ENCODE assay signal across 8 mouse cellular contexts in the genomic region with DNA sequence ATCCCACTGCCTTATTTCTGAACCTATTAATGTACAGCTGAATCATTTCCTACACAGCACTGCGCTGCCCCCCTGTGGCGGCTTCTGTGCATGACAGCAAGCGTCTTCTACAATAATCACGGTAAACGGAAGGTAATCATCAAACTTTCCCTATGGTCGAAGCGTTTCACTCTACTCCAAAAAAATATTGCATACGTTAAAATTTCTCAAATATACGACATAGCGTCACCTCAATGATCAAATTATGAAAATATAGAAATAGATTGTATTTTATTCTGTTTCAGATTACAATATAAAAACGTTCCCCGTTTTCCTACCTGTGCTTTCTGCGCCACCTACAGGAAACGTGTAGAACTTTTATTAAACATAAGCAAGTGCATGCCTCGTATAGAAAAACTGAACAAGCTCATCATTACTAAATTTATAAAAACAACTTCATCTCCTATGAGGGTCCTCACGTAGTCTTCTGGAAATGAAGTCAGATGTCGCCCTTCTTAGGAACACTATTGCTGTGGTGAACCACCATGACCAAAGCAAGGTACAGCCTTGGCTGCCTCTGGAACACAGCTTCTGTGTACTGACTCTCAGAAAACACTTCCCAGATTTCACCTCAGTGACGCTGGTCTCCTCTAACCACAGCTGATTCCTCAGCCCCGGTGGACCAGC. TPM values are rescaled to one million over a fixed set of nuclear protein-coding genes. Genes with fewer than 3 reads are reported as not detected.
DNase-seq lines count a peak whose midpoint lies in the region; ATAC-seq lines count a peak whose summit lies in the region.

No protein-coding gene starts in this region.

- no peak overlapping the region for H3K9ac ChIP-seq in hindbrain, embryonic 15.5 days

- peak overlapping the region; percentile 26 for H3K4me3 ChIP-seq in hindbrain, embryonic 15.5 days

- peak; percentile 73 for DNase-seq in R1 (ENCODE audit: low read depth, low spot score)
- DNase-seq in cerebellum, adult 9-11 months, result peak; percentile 39
- peak; percentile 32 to 92 for DNase-seq in frontal cortex, adult 2 months (ENCODE audit: extremely low spot score in 1 of 2, low spot score in 1 of 2)
- peak; percentile 80 to 94 for DNase-seq in layer of hippocampus, postnatal 25 days (ENCODE audit: extremely low spot score in 1 of 2, low spot score in 1 of 2)
- DNase-seq in lung, postnatal 14 days, result peak; percentile 75
- DNase-seq in retina, postnatal 7 days (ENCODE audit: low read depth, low spot score), result peak; percentile 46
- peak; percentile 83 for DNase-seq in urinary bladder, postnatal 25 days (ENCODE audit: low spot score)

- H3K4me2 ChIP-seq in hindbrain, embryonic 15.5 days, result peak overlapping the region; percentile 44

- ATAC-seq in hindbrain, embryonic 15.5 days (ENCODE audit: low FRiP score, low read depth), result peak; percentile 77

- H3K27ac ChIP-seq in hindbrain, embryonic 15.5 days (replicated peaks), result no peak overlapping the region

- 6% methylated on average over 19 of the region's 19 CpGs for WGBS in hindbrain, embryonic 15.5 days

- H3K9me3 ChIP-seq in hindbrain, embryonic 15.5 days, result no peaks in the 10 kb centered on the region

- no peaks in the 10 kb centered on the region for H3K27me3 ChIP-seq in hindbrain, embryonic 15.5 days

- H3K4me1 ChIP-seq in hindbrain, embryonic 15.5 days (replicated peaks), result no peaks in the 10 kb centered on the region

- H3K36me3 ChIP-seq in hindbrain, embryonic 15.5 days, result no peaks in the 10 kb centered on the region

RNA-seq across cellular contexts. Expression of gene Hsf2, which starts 38.0 kb away (rescaled TPM):
- 24.9 and 25.6 TPM in 2 replicates for polyA plus RNA-seq in frontal cortex, adult 2 months (2012; rRNA removed)
- 46.5 and 49.0 TPM in 2 replicates for polyA plus RNA-seq in hindbrain, embryonic 15.5 days (2015; fragmentation: Nextera tagmentation; extraction: Ambion mirVana)
- 10 to 100 TPM; 31.9 to 33.5 TPM for total RNA-seq in layer of hippocampus, postnatal 25 days (2021)
